Mouse (Mus musculus): ENCODE measurements at regions not wholly inside any gene's neighbourhood (a gene's known extent, or its start where the extent isn't known, plus 50 kb on each side); places are given as distances from the start of the nearest gene placed in this dataset.

DNA sequence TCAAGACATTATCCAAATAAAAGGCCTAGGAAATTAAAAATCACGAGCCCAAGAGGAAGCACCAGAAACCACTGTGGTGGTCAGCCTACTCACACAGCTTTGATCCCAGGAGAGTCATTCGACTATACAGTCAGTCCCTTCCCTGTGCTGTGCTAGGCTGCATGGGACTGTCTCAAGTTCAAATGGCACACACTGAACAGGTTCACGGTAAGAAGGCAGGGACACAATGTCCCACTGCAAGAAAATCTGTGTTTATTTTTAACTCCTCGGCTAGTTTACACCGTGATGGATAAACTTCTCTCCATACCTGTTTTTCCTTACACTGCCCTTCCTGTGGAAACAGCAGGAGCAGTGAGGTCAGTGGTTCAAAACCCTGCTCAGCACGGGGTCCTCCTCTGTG is 165.2 kb upstream of the Klf14 start:
- ATAC-seq (ENCODE audit: extremely low read depth, insufficient number of reproducible peaks, low FRiP score, low TSS enrichment) = no peak
- 52% methylated on average over 6 of the region's 6 CpGs for WGBS
- no peaks in the 10 kb centered on the region for H3K27me3 ChIP-seq (replicated peaks)

DNA sequence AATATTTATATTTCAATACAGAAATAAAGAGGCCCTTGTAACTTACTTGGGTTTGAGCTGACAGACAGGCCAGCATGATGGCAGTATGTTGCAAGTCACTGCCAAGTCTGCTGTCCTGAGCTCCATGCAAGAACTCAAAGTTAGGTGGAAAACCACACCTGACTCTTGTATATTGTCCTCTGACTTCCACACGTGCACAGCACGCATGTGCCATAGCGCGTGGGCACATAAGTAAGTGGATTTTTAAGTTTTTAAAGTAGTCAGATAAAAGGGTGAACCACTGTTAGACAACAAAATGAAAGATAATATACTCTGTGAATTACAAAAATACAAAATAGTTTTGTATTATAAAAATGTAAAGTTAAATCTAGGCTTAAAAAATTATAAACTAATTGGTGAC is 166.0 kb upstream of the Klf14 start:
- no peaks in the 10 kb centered on the region for H3K36me3 ChIP-seq
- WGBS = 84% methylated on average over 4 of the region's 4 CpGs
- ATAC-seq (ENCODE audit: extremely low read depth, insufficient number of reproducible peaks, low FRiP score, low TSS enrichment) = no peak
- no peak overlapping the region for H3K4me3 ChIP-seq
- H3K27me3 ChIP-seq (replicated peaks) = no peaks in the 10 kb centered on the region
- H3K9ac ChIP-seq = no peak overlapping the region
- H3K4me2 ChIP-seq = no peak overlapping the region
- no peak overlapping the region for H3K27ac ChIP-seq (replicated peaks)
- H3K4me1 ChIP-seq = peaks cover 13% of the 10 kb centered on the region
- no peaks in the 10 kb centered on the region for H3K9me3 ChIP-seq

More for the DNA sequence above, 165.2 kb upstream of the Klf14 start:
- Histone ChIP-seq H3K4me1 (peaks cover 13% of the 10 kb centered on the region), H3K4me3 (no peak overlapping the region), H3K9ac (no peak overlapping the region), H3K9me3 (no peaks in the 10 kb centered on the region), H3K27ac (replicated peaks) (no peak overlapping the region), H3K4me2 (no peak overlapping the region), H3K36me3 (no peaks in the 10 kb centered on the region)

DNA sequence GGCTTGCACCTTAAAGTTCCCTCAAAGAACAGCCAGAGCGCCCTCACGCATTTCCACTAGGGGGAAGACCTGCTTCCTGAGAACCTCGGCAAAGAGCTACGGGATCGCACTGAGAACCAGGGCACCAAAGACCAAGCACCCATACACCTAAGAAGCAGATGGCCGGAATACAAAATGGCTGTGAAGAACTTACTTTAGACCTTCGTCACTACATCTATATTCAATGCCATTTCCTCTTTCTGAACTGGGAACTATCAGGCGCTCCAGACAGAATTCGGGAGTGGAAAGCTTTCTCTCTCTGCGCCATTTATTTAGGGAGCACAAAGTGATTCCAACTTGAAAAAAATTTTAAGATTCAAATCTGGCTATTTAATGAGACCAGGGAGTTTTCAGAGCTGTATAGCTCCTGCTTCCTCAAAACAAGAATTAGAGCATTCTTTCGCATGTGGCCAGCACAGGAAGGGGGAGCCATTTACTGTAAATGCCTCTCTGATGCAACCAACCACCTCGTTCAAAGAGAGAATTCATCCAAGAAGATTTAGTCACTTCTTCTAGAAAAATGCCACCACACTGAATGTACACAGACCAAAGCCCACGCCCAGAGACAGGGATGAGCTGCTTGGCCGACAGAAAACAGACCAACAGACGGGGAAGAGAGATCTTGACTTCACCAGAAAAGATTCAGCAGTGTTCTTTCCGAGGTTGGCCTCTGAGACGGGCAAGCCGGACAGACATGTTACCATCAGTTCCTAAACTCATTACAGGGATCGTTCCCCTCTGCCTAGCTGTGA is 166.6 kb upstream of the Klf14 start:
- Histone ChIP-seq H3K4me2 (peak overlapping the region; percentile 41), H3K9ac (no peak overlapping the region), H3K36me3 (no peaks in the 10 kb centered on the region), H3K27ac (replicated peaks) (peak overlapping the region; percentile 5; the same call in 1 of the 2 replicates), H3K27me3 (replicated peaks) (no peaks in the 10 kb centered on the region), H3K9me3 (no peaks in the 10 kb centered on the region), H3K4me3 (peak overlapping the region; percentile 13), H3K4me1 (peaks cover 13% of the 10 kb centered on the region)
- no peak for ATAC-seq (ENCODE audit: extremely low read depth, insufficient number of reproducible peaks, low FRiP score, low TSS enrichment)
- WGBS = 63% methylated on average over 19 of the region's 19 CpGs

DNA sequence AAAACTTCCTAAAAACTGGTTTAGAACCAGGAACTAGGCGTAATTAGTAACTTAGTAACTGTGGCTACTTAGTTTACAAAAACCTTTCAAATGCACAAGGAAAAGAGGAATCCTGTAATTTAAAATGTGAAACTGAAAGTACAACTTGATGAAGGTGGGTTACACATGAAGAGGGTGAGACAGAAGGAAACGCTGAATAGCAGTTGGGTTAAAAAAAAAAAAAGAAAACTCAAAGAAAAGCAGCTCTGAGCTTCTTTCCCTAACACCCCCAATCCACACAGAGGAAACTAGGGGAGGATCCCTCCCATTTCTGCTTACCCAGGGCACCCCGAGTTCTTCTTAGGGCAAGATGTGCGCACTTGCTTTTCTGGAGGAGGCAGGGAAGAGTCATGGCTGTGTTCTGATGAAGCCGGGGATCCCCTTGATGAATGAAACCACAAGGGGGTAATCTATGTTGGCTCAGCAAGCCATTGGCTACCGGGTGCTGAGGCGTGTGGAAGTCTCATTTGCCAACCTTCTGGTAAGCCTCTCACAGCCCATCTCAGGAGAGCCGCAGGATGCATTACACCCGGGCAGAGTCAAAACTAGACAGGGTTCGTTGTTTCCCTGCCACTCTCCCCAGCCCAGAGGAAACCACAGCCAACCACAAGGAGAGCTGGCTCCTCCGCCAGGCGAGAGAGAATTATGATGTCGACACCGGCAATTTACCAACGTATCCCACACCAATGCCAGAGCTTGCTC is 167.4 kb upstream of the Klf14 start:
- H3K4me2 ChIP-seq = peak overlapping the region; percentile 41; the same call in 1 of the 2 replicates
- H3K9me3 ChIP-seq = no peaks in the 10 kb centered on the region
- no peak overlapping the region for H3K9ac ChIP-seq
- peaks cover 7% of the 10 kb centered on the region for H3K4me1 ChIP-seq
- H3K4me3 ChIP-seq = peak overlapping the region; percentile 13
- 72% methylated on average over 15 of the region's 15 CpGs for WGBS
- no peaks in the 10 kb centered on the region for H3K27me3 ChIP-seq (replicated peaks)
- no peak for ATAC-seq (ENCODE audit: extremely low read depth, insufficient number of reproducible peaks, low FRiP score, low TSS enrichment)
- H3K27ac ChIP-seq (replicated peaks) = peak overlapping the region; percentile 5; the same call in 1 of the 2 replicates
- H3K36me3 ChIP-seq = no peaks in the 10 kb centered on the region

DNA sequence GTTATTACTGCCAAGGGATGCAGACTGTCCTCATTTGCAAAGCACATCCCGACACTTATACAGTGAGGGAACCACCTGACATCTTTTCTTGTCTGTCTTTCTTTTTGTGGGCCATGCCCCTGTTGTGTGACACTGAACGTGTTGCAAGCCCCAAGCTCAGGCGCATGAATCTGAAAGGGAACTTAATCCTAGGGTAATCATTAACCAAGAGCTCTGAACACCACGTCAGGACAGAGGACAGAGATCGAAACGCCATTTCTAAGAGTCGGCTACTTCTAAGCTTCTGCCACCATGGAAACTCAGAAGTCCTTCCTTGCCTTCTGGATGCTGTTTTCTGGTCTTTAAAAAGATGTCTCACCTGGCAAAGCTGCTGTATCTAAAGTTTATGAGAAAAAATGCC is 170.3 kb upstream of the Klf14 start:
- H3K9me3 ChIP-seq = peaks cover 5% of the 10 kb centered on the region; the same call in 1 of the 2 replicates
- no peaks in the 10 kb centered on the region for H3K36me3 ChIP-seq
- H3K27me3 ChIP-seq (replicated peaks) = no peaks in the 10 kb centered on the region
- no peak overlapping the region for H3K9ac ChIP-seq
- no peak overlapping the region for H3K4me2 ChIP-seq
- 78% methylated on average over 7 of the region's 7 CpGs for WGBS
- no peak overlapping the region for H3K27ac ChIP-seq (replicated peaks)
- ATAC-seq (ENCODE audit: extremely low read depth, insufficient number of reproducible peaks, low FRiP score, low TSS enrichment) = no peak
- no peak overlapping the region for H3K4me3 ChIP-seq
- peaks cover 6% of the 10 kb centered on the region for H3K4me1 ChIP-seq

DNA sequence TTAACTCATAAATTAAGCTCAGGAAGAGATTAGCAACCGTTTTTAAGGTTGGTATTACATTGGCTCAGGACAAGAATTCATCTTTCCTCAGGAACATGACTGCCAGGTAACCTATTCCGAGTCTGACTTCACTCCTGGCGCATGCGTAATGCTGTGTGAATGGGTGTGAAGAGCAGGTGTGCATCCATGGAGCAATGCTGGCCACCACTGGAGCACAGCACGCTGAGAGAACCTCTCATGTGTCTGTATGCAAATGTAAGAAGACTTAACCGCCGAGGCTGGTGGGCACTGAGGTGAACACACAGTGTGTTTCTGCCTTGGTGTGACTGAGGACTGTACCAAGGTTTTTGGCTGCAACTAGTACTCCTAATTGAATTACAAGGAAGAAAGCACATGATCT is 171.1 kb upstream of the Klf14 start:
- WGBS = 82% methylated on average over 7 of the region's 7 CpGs
- Histone ChIP-seq H3K9me3 (peaks cover 5% of the 10 kb centered on the region; the same call in 1 of the 2 replicates), H3K36me3 (no peaks in the 10 kb centered on the region), H3K4me1 (peaks cover 14% of the 10 kb centered on the region), H3K4me3 (no peak overlapping the region), H3K27me3 (replicated peaks) (no peaks in the 10 kb centered on the region), H3K4me2 (no peak overlapping the region), H3K27ac (replicated peaks) (no peak overlapping the region), H3K9ac (no peak overlapping the region)
- no peak for ATAC-seq (ENCODE audit: extremely low read depth, insufficient number of reproducible peaks, low FRiP score, low TSS enrichment)

DNA sequence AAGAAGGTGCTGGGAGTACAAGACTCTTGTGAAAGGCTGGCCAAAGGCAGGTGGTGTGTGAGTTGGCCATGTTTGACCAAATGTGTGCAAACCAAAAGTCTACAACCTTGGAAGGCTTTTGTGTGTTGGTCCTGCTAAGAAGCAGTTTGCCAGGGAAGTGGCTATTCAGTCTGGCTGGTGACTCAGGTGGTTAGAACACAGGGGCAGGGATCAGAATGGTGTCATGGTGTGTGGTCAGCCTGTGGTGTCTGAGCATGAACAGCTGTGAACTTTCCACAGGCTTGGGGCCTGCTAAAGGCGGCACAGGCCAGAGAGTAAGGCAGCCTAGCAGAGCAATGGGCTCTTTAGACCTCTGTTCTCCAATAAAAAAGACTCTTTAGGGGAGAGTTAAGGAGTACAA is 171.6 kb upstream of the Klf14 start:
- no peak for ATAC-seq (ENCODE audit: extremely low read depth, insufficient number of reproducible peaks, low FRiP score, low TSS enrichment)
- Histone ChIP-seq H3K27me3 (replicated peaks) (no peaks in the 10 kb centered on the region), H3K36me3 (no peaks in the 10 kb centered on the region), H3K4me3 (no peak overlapping the region), H3K4me1 (peaks cover 17% of the 10 kb centered on the region), H3K9me3 (peaks cover 5% of the 10 kb centered on the region; the same call in 1 of the 2 replicates), H3K9ac (no peak overlapping the region), H3K27ac (replicated peaks) (no peak overlapping the region), H3K4me2 (no peak overlapping the region)
- WGBS = 85% methylated on average over 1 of the region's 1 CpGs

DNA sequence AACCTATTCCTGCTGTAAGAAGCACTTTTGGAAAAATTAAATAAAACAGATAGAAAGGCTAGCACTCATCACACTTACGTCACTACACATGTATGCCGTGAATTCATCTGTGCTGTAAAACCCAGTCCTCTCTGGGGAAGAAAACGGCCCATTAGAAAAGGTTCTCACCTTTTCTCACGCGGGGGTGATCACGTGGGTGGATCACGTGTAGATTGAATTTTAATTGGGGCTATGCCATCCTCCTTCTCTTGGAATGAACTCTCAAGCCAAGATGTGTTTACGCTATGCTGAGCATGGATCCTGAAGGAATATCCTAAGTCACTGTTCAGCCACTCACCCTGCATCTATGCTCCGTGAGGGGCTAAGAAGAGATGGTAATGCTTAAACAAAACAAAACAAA is 172.8 kb upstream of the Klf14 start:
- peaks cover 5% of the 10 kb centered on the region; the same call in 1 of the 2 replicates for H3K9me3 ChIP-seq
- H3K4me2 ChIP-seq = no peak overlapping the region
- H3K27ac ChIP-seq (replicated peaks) = no peak overlapping the region
- ATAC-seq (ENCODE audit: extremely low read depth, insufficient number of reproducible peaks, low FRiP score, low TSS enrichment) = no peak
- H3K27me3 ChIP-seq (replicated peaks) = no peaks in the 10 kb centered on the region
- WGBS = 79% methylated on average over 9 of the region's 9 CpGs
- peaks cover 21% of the 10 kb centered on the region for H3K4me1 ChIP-seq
- H3K4me3 ChIP-seq = no peak overlapping the region
- no peaks in the 10 kb centered on the region for H3K36me3 ChIP-seq
- no peak overlapping the region for H3K9ac ChIP-seq

DNA sequence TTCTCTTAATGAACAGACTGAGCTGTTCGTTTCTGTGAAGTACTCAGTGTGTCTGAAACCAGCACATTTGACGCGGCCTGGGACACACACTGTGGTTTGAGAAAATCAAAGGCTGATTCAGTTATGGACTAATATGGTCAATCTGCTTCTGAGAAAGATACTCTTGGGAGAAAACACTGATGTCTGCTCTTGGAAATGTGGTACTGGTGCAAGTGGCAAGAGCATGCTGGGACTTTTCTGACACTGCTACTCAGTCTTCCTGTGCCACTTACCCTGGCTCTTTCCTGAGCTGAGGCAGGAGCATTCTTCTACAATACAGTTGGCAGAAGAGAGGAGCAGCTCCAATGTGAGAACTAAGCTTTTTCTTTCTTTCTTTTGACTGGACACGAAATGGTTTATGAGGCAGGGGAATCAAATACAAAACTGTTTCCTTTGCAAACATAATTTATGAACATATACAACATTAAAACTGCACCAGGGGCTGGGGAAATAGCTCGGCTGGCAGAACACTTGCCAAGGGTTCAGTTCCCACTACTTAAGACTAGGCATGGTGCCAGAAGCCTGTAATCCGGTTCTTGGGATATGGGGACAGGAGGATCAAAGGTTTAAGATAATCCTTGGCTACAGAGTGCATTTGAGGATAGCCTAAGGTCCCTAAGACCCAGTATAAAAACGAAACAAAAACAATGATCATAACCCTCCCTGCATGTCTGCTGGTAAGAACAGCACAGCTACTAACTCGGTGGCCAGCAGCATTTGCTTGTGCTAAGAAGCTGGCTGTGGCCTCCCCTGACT is 173.7 kb upstream of the Klf14 start:
- no peaks in the 10 kb centered on the region for H3K36me3 ChIP-seq
- no peaks in the 10 kb centered on the region for H3K27me3 ChIP-seq (replicated peaks)
- H3K4me3 ChIP-seq = no peak overlapping the region
- H3K4me2 ChIP-seq = no peak overlapping the region
- no peak overlapping the region for H3K9ac ChIP-seq
- no peak overlapping the region for H3K27ac ChIP-seq (replicated peaks)
- peaks cover 23% of the 10 kb centered on the region for H3K4me1 ChIP-seq
- H3K9me3 ChIP-seq = peaks cover 5% of the 10 kb centered on the region; the same call in 1 of the 2 replicates
- no peak for ATAC-seq (ENCODE audit: extremely low read depth, insufficient number of reproducible peaks, low FRiP score, low TSS enrichment)
- WGBS = 67% methylated on average over 8 of the region's 8 CpGs

DNA sequence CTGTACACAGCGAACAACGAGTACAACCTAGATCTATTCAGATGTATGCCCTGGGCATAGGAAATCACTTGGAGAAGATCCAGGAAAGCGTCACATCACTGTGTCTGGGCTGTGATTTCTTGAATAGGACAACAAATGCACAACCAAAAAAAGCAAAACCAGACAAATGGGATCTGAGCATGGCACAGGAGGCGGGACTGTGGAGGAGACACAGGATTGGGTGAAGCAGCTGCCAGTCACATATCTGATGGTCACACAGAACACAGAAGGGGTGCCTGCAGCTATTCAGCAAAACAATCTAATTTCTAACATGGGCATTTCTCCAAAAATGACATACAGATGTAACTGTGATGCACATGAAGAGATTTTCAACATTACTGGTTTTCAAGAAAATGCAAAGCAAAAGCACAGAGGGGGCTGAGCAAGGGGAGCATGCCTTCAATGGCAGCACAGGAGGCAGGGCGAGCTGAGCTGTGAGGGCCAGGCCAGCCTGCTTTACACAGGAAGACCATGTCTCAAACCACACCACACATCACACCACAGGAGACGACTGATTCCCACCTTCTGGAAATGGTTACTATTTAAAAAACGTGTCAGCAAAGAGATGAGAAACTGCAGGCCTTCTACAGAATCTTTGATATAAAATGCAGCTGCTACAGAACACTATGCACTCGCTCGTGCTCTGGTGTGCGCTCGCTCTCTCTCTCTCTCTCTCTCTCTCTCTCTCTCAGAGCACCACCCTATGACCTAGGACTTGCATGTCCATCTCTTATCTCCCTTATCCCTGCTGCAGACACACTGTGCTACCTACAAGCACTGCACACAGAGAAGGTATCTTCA is 175.2 kb upstream of the Klf14 start:
- H3K9me3 ChIP-seq = peaks cover 5% of the 10 kb centered on the region; the same call in 1 of the 2 replicates
- no peak overlapping the region for H3K4me2 ChIP-seq
- ATAC-seq (ENCODE audit: extremely low read depth, insufficient number of reproducible peaks, low FRiP score, low TSS enrichment) = no peak
- H3K9ac ChIP-seq = no peak overlapping the region
- H3K36me3 ChIP-seq = no peaks in the 10 kb centered on the region
- no peaks in the 10 kb centered on the region for H3K27me3 ChIP-seq (replicated peaks)
- no peak overlapping the region for H3K4me3 ChIP-seq
- peaks cover 23% of the 10 kb centered on the region for H3K4me1 ChIP-seq
- 64% methylated on average over 11 of the region's 11 CpGs for WGBS
- peak overlapping the region; percentile 45 for H3K27ac ChIP-seq (replicated peaks)
